Mouse (Mus musculus): ENCODE data around the gene St6galnac5.

St6galnac5 gene

DNA sequence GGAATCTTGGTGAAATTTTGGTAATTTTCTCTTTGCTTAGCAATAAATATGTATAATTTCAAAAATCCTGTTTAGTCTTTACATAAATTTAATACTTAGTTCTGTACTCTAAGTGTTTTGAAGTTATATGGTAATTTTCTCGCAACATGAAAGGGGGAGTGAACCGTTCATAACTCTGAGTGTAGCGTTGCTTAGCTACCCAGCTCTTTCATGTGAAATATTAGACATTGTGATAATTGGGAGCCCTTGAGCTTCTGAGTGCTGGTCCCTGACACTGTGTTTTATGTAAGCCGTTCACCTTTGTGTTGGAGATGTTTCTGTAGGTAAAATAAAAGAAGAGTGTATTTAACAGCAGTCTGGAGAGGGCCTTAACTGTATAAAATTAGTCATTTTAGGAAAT is 202.2 kb downstream of the St6galnac5 start:
- no peak for DNase-seq

DNA sequence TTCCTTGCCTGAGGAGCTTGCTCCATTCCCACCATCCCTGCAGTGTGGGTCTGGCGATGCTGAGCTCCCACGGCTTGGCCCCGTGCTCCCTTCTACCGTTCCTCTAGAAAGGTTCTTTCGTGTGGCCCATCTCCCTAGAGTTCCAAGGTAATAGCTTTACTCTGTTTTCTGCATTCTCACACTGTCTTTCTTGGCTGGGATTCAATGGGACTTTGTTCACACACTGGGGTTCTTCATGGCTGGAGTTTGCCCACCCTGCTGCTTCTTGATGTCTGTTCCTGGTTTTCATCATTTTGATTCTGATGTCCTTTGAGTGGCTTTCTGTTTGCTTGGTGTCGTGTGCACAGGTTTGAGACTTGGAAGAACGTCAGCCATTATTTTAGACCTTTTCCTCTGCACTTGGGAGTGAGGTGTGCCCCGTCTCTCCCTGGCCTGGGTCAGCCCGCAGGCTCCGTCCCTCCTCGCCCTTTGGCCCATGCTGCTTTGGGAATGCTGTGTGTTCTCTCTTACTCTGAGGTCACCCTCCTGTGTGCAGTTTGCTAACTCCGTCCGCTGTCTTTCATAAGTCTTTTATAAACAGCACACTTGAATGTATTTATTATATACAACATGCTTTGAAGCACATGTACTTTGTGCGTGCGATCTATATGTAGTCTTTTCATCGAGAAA is 205.0 kb downstream of the St6galnac5 start:
- no peak for DNase-seq

DNA sequence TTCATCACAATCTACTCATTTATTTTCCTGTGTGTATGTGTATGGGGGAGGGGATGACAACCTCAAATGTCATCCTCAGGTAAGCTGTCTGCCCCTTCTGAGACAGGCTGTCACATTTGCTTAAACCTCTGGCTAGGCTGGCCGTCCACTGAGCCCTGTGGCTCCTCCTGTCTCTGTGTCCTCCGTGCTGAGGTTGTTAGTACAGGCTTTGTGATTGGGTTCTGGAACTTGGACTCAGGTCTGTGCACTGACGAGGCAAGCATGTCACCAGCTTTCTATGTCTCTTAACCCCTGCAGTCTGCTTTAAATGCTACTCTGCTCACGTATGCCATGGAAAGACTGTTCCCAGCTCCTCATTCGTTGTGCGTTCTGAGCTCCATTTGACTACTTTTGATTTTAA is 205.7 kb downstream of the St6galnac5 start:
- DNase-seq: no peak

DNA sequence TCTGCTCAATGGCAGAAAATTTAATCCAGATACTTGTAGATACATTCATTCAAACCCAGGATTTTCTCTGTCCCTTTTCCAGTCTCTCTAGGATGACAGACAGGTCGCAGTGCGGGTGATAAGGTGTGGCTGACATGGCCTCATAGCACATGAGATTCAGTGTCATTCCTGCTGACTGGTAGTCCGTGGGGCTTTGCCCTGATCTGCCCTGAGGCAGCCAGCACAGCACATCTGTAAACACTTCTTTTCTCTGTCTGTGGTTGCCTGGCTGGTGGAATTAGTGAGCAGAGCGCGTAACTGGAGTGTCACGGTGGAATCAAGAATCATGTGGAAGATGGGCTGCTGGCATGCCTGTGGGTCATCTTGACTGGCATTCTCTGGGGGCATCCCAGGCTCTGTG is 212.0 kb downstream of the St6galnac5 start:
- DNase-seq: no peak

DNA sequence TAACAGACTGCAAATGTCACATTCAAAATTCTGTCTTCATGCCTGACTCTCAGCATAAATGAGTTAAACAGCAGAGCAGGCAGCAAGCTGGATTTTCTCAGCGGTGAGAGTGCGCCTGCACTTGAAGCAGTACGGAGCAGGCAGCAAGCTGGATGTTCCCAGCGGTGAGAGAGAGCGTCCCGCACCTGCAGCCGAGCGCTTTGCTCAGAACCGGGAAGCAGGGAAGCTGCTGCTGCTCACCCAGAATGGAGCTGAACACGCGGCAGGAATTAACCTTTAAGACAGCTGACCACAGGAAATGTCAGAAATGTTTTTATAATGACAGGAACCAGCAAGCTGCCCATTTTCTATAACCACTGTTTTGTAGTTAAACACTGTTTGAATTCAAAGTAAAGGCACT is 214.6 kb downstream of the St6galnac5 start:
- no peak for DNase-seq

All from cerebellum, adult 9-11 months (tissue).